Mouse (Mus musculus): ENCODE data around the gene Prkag3. TPM values are rescaled to one million over a fixed set of nuclear protein-coding genes. Genes with fewer than 3 reads are reported as not detected.

Prkag3 gene
- total RNA-seq (2021): 100 to 1,000 TPM in 1 of 2 experiments, 10 to 100 TPM in 1; 75.0 to 102 TPM
- long read RNA-seq, experiment 1, transcript Prkag3-206 (14 exons, 2,832 nt): major isoform, 244 of 518 reads
- long read RNA-seq, experiment 1, partial matches to known transcripts: 190 of 518 reads
- long read RNA-seq, experiment 1, other reads (novel, unspliced or antisense): 84 of 518 reads
- long read RNA-seq, experiment 2, transcript Prkag3-206 (14 exons, 2,832 nt): major isoform, 80 of 153 reads
- long read RNA-seq, experiment 2, partial matches to known transcripts: 38 of 153 reads
- long read RNA-seq, experiment 2, other reads (novel, unspliced or antisense): 35 of 153 reads

GRCm38 (mm10) chr1:74748643-74749271 is at the start of gene Prkag3:
Gene Prkag3, minus strand, starts transcription at chr1:74749221.
- peak; percentile 90 for DNase-seq (ENCODE audit: low spot score)

GRCm38 (mm10) chr1:74797459-74797858 is 48.4 kb upstream of the Prkag3 start:
- DNase-seq (ENCODE audit: low spot score): no peak

- DNase-seq (ENCODE audit: low spot score): no peak
Observed at GRCm38 (mm10) chr1:74795145-74795529, 46.1 kb upstream of the Prkag3 start.

- DNase-seq (ENCODE audit: low spot score): no peak
Observed at GRCm38 (mm10) chr1:74794487-74795144, 45.6 kb upstream of the Prkag3 start.

- DNase-seq (ENCODE audit: low spot score): no peak
Observed at GRCm38 (mm10) chr1:74792831-74793660, 44.0 kb upstream of the Prkag3 start.

GRCm38 (mm10) chr1:74791249-74791648 is 42.2 kb upstream of the Prkag3 start, which contains the start of gene Wnt10a:
Gene Wnt10a, plus strand, starts transcription at chr1:74791516.
- DNase-seq (ENCODE audit: low spot score): no peak

- DNase-seq (ENCODE audit: low spot score): no peak
Observed at GRCm38 (mm10) chr1:74790095-74790494, 41.1 kb upstream of the Prkag3 start.

GRCm38 (mm10) chr1:74788603-74789176 is 39.7 kb upstream of the Prkag3 start:
- DNase-seq (ENCODE audit: low spot score): no peak

GRCm38 (mm10) chr1:74787846-74788245 is 38.8 kb upstream of the Prkag3 start:
- peak; percentile 82 for DNase-seq (ENCODE audit: low spot score)

GRCm38 (mm10) chr1:74784041-74784759 is 35.2 kb upstream of the Prkag3 start:
- peak; percentile 71 for DNase-seq (ENCODE audit: low spot score)

- no peak for DNase-seq (ENCODE audit: low spot score)
Observed at GRCm38 (mm10) chr1:74783554-74783953, 34.5 kb upstream of the Prkag3 start.

GRCm38 (mm10) chr1:74782045-74782444 is 33.0 kb upstream of the Prkag3 start:
- DNase-seq (ENCODE audit: low spot score): no peak

GRCm38 (mm10) chr1:74778934-74779486 is 30.0 kb upstream of the Prkag3 start:
- DNase-seq (ENCODE audit: low spot score): no peak

GRCm38 (mm10) chr1:74775816-74776215 is 26.8 kb upstream of the Prkag3 start:
- DNase-seq (ENCODE audit: low spot score): no peak

GRCm38 (mm10) chr1:74774062-74774461 is 25.0 kb upstream of the Prkag3 start:
- no peak for DNase-seq (ENCODE audit: low spot score)

- DNase-seq (ENCODE audit: low spot score): peak; percentile 87
Observed at GRCm38 (mm10) chr1:74773136-74773535, 24.1 kb upstream of the Prkag3 start.

- no peak for DNase-seq (ENCODE audit: low spot score)
Observed at GRCm38 (mm10) chr1:74771931-74772620, 23.1 kb upstream of the Prkag3 start.

- no peak for DNase-seq (ENCODE audit: low spot score)
Observed at GRCm38 (mm10) chr1:74771845-74771930, 22.7 kb upstream of the Prkag3 start, which contains the start of gene Wnt6. Gene Wnt6, plus strand, starts transcription at chr1:74771892.

- DNase-seq (ENCODE audit: low spot score): no peak
Observed at GRCm38 (mm10) chr1:74771467-74771844, 22.4 kb upstream of the Prkag3 start.

All from gastrocnemius, adult 18-20 months (tissue).